Mouse (Mus musculus): ENCODE measurements at regions not wholly inside any gene's neighbourhood (a gene's known extent, or its start where the extent isn't known, plus 50 kb on each side); places are given as distances from the start of the nearest gene placed in this dataset.

- Histone ChIP-seq H3K27me3 (replicated peaks) (peaks cover 2% of the 10 kb centered on the region), H3K36me3 (replicated peaks; ENCODE audit: low read length) (no peaks in the 10 kb centered on the region), H3K9me3 (no peaks in the 10 kb centered on the region), H3K4me1 (no peaks in the 10 kb centered on the region), H3K4me3 (replicated peaks) (no peak overlapping the region)
- TF ChIP-seq GATA1 (IDR thresholded peaks at IDR 0.05; ENCODE audit: borderline replicate concordance, low read length) (no peak), FLI1 (IDR thresholded peaks at IDR 0.05; ENCODE audit: low read length) (no peak)
These were observed 111.6 kb upstream of the Tut7 start for GRCm38 (mm10) chr13:59934556-59934955.

GRCm38 (mm10) chr13:59934093-59934492, 111.1 kb upstream of the Tut7 start:
- TF ChIP-seq FLI1 (IDR thresholded peaks at IDR 0.05; ENCODE audit: low read length): no peak
- no peak for TF ChIP-seq GATA1 (IDR thresholded peaks at IDR 0.05; ENCODE audit: borderline replicate concordance, low read length)
- no peaks in the 10 kb centered on the region for H3K27me3 ChIP-seq (replicated peaks)
- H3K9me3 ChIP-seq: no peaks in the 10 kb centered on the region
- no peak overlapping the region for H3K4me3 ChIP-seq (replicated peaks)
- no peaks in the 10 kb centered on the region for H3K4me1 ChIP-seq
- no peaks in the 10 kb centered on the region for H3K36me3 ChIP-seq (replicated peaks; ENCODE audit: low read length)

GRCm38 (mm10) chr13:59927379-59928111, 104.6 kb upstream of the Tut7 start:
- H3K4me1 ChIP-seq: no peaks in the 10 kb centered on the region
- H3K9me3 ChIP-seq: no peaks in the 10 kb centered on the region
- TF ChIP-seq FLI1 (IDR thresholded peaks at IDR 0.05; ENCODE audit: low read length): no peak
- no peak for TF ChIP-seq GATA1 (IDR thresholded peaks at IDR 0.05; ENCODE audit: borderline replicate concordance, low read length)
- no peaks in the 10 kb centered on the region for H3K27me3 ChIP-seq (replicated peaks)
- H3K4me3 ChIP-seq (replicated peaks): peak overlapping the region; percentile 14
- H3K36me3 ChIP-seq (replicated peaks; ENCODE audit: low read length): no peaks in the 10 kb centered on the region

- no peak overlapping the region for H3K4me3 ChIP-seq (replicated peaks)
- no peaks in the 10 kb centered on the region for H3K36me3 ChIP-seq (replicated peaks; ENCODE audit: low read length)
- no peaks in the 10 kb centered on the region for H3K27me3 ChIP-seq (replicated peaks)
- H3K9me3 ChIP-seq: no peaks in the 10 kb centered on the region
- no peak for TF ChIP-seq GATA1 (IDR thresholded peaks at IDR 0.05; ENCODE audit: borderline replicate concordance, low read length)
- no peak for TF ChIP-seq FLI1 (IDR thresholded peaks at IDR 0.05; ENCODE audit: low read length)
- no peaks in the 10 kb centered on the region for H3K4me1 ChIP-seq
These were observed 103.0 kb upstream of the Tut7 start for GRCm38 (mm10) chr13:59925845-59926481.

GRCm38 (mm10) chr13:59917185-59917584, 94.2 kb upstream of the Tut7 start:
- H3K4me1 ChIP-seq: no peaks in the 10 kb centered on the region
- no peak for TF ChIP-seq FLI1 (IDR thresholded peaks at IDR 0.05; ENCODE audit: low read length)
- TF ChIP-seq GATA1 (IDR thresholded peaks at IDR 0.05; ENCODE audit: borderline replicate concordance, low read length): no peak
- H3K27me3 ChIP-seq (replicated peaks): peaks cover 1% of the 10 kb centered on the region
- H3K9me3 ChIP-seq: no peaks in the 10 kb centered on the region
- H3K4me3 ChIP-seq (replicated peaks): no peak overlapping the region
- H3K36me3 ChIP-seq (replicated peaks; ENCODE audit: low read length): no peaks in the 10 kb centered on the region

GRCm38 (mm10) chr13:59916166-59917044, 93.5 kb upstream of the Tut7 start:
- Histone ChIP-seq H3K4me3 (replicated peaks) (no peak overlapping the region), H3K9me3 (no peaks in the 10 kb centered on the region)

GRCm38 (mm10) chr13:59915734-59916133, 92.8 kb upstream of the Tut7 start:
- TF ChIP-seq GATA1 (IDR thresholded peaks at IDR 0.05; ENCODE audit: borderline replicate concordance, low read length) (no peak), FLI1 (IDR thresholded peaks at IDR 0.05; ENCODE audit: low read length) (no peak)

More at GRCm38 (mm10) chr13:59916166-59917044, 93.5 kb upstream of the Tut7 start:
- Histone ChIP-seq H3K4me1 (no peaks in the 10 kb centered on the region), H3K27me3 (replicated peaks) (peaks cover 1% of the 10 kb centered on the region), H3K36me3 (replicated peaks; ENCODE audit: low read length) (no peaks in the 10 kb centered on the region)
- TF ChIP-seq FLI1 (IDR thresholded peaks at IDR 0.05; ENCODE audit: low read length): no peak
- TF ChIP-seq GATA1 (IDR thresholded peaks at IDR 0.05; ENCODE audit: borderline replicate concordance, low read length): no peak

GRCm38 (mm10) chr13:59910179-59911071, 87.5 kb upstream of the Tut7 start:
- TF ChIP-seq GATA1 (IDR thresholded peaks at IDR 0.05; ENCODE audit: borderline replicate concordance, low read length): no peak
- TF ChIP-seq FLI1 (IDR thresholded peaks at IDR 0.05; ENCODE audit: low read length): no peak
- Histone ChIP-seq H3K36me3 (replicated peaks; ENCODE audit: low read length) (no peaks in the 10 kb centered on the region), H3K4me3 (replicated peaks) (no peak overlapping the region)

More at GRCm38 (mm10) chr13:59915734-59916133, 92.8 kb upstream of the Tut7 start:
- Histone ChIP-seq H3K27me3 (replicated peaks) (peaks cover 1% of the 10 kb centered on the region), H3K4me3 (replicated peaks) (no peak overlapping the region), H3K9me3 (no peaks in the 10 kb centered on the region), H3K36me3 (replicated peaks; ENCODE audit: low read length) (no peaks in the 10 kb centered on the region), H3K4me1 (no peaks in the 10 kb centered on the region)

GRCm38 (mm10) chr13:59909400-59909799, 86.5 kb upstream of the Tut7 start:
- no peak for TF ChIP-seq GATA1 (IDR thresholded peaks at IDR 0.05; ENCODE audit: borderline replicate concordance, low read length)
- no peak for TF ChIP-seq FLI1 (IDR thresholded peaks at IDR 0.05; ENCODE audit: low read length)
- Histone ChIP-seq H3K36me3 (replicated peaks; ENCODE audit: low read length) (no peaks in the 10 kb centered on the region), H3K27me3 (replicated peaks) (no peaks in the 10 kb centered on the region)

More at GRCm38 (mm10) chr13:59910179-59911071, 87.5 kb upstream of the Tut7 start:
- peaks cover 23% of the 10 kb centered on the region for H3K9me3 ChIP-seq
- H3K27me3 ChIP-seq (replicated peaks): no peaks in the 10 kb centered on the region
- H3K4me1 ChIP-seq: no peaks in the 10 kb centered on the region

More at GRCm38 (mm10) chr13:59909400-59909799, 86.5 kb upstream of the Tut7 start:
- no peaks in the 10 kb centered on the region for H3K4me1 ChIP-seq
- H3K9me3 ChIP-seq: peaks cover 23% of the 10 kb centered on the region
- no peak overlapping the region for H3K4me3 ChIP-seq (replicated peaks)
